Mouse (Mus musculus) heart, adult 2 months (tissue): ENCODE results near the gene Il33. TPM values are rescaled to one million over a fixed set of nuclear protein-coding genes. Genes with fewer than 3 reads are reported as not detected.

ENCODE experiments used
- DNase-seq, 2 experiments: peaks; one replicate each; pipeline ENCODE4 v3.0.0; 2021
- H3K27ac ChIP-seq: fragments of 200-600 bp; 2 replicates; pipeline ENCODE4 v1.8.1; 2022
- H3K27me3 ChIP-seq: fragments of 200-500 bp; 2 replicates; pipeline ENCODE4 v1.6.1; 2012; ENCODE audit warnings: mild to moderate bottlenecking, low read length, inconsistent platforms, mixed read lengths; ENCODE audit not compliant: control insufficient read depth, insufficient read depth
- H3K36me3 ChIP-seq: fragments of 200-500 bp; 2 replicates; pipeline ENCODE4 v1.6.1; 2012; ENCODE audit warnings: low read length, inconsistent platforms; ENCODE audit not compliant: control insufficient read depth, insufficient read depth
- H3K4me1 ChIP-seq: fragments of 200-500 bp; 2 replicates; pipeline ENCODE4 v1.6.1; 2011; ENCODE audit warnings: low read length; ENCODE audit not compliant: control insufficient read depth, insufficient read depth
- H3K4me3 ChIP-seq: fragments of 200-600 bp; 2 replicates; pipeline ENCODE4 v1.8.1; 2022
- H3K79me2 ChIP-seq: fragments of 200-500 bp; replicated peaks from 2 replicates; pipeline ENCODE4 v1.6.1; 2012; ENCODE audit warnings: mild to moderate bottlenecking, inconsistent platforms, low read length, moderate library complexity, mixed read lengths; ENCODE audit not compliant: control insufficient read depth, insufficient read depth
- H3K9ac ChIP-seq: fragments of 200-500 bp; 2 replicates; pipeline ENCODE4 v1.6.1; 2012; ENCODE audit warnings: low read depth, mild to moderate bottlenecking, control low read depth, inconsistent platforms, low read length, mixed read lengths
- CTCF ChIP-seq: fragments of 200-600 bp; IDR thresholded peaks from 2 replicates; pipeline ENCODE4 v1.8.1; 2022; ENCODE audit warnings: antibody characterized with exemption, mild to moderate bottlenecking, moderate library complexity
- EP300 ChIP-seq: fragments of 200-500 bp; IDR thresholded peaks from 2 replicates; pipeline ENCODE4 v1.6.1; 2011; ENCODE audit warnings: low read depth, low read length, control low read depth; ENCODE audit not compliant: insufficient read depth
- POLR2A ChIP-seq: fragments of 200-500 bp; IDR thresholded peaks from 2 replicates; pipeline ENCODE4 v1.6.1; 2011; ENCODE audit warnings: mild to moderate bottlenecking, low read depth, low read length, control low read depth; ENCODE audit not compliant: insufficient read depth
- WGBS: fragments of 180-500 bp; shearing (Covaris S2); methylation state at CpG from one replicate; pipeline ENCODE4 v1.1.7; 2018; 5-methylcytosine and 5-hydroxymethylcytosine counted together
- intact Hi-C: fragments of 180-260 bp; cut with DNase I; formaldehyde crosslinking; loops from one replicate; pipeline ENCODE4 v1.15.1; 2025
- polyA plus RNA-seq: library from polyadenylated mRNA; depleted of rRNA; stranded (reverse); fragments of >200 nt; gene quantifications from 2 replicates; pipeline ENCODE4 v1.2.3, GENCODE M21; 2012; rRNA removed
- total RNA-seq, 2 experiments: library from RNA; stranded (reverse); gene quantifications; 2 replicates each; pipeline ENCODE4 v1.2.3; 2021

Il33 gene
- total and polyA plus RNA-seq, 3 experiments, result 3.7 to 8.2 (median 5.7) TPM

GRCm38 (mm10) chr19:30006371-30006770, 81.5 kb downstream of the Il33 start:
- intact Hi-C loops, result no loop called here
- Histone ChIP-seq H3K79me2 (no peaks in the 10 kb centered on the region), H3K9ac (no peak overlapping the region), H3K4me3 (no peak overlapping the region), H3K36me3 (no peaks in the 10 kb centered on the region), H3K27ac (no peak overlapping the region), H3K4me1 (no peaks in the 10 kb centered on the region), H3K27me3 (no peaks in the 10 kb centered on the region)
- DNase-seq, result no peak
- TF ChIP-seq CTCF (no peak), POLR2A (no peak), EP300 (no peak)
- 70% methylated on average over 3 of the region's 3 CpGs for WGBS

Other genes starting within 250 kb of the Il33 start
- gene Mlana, start 227.3 kb upstream of the Il33 start, total RNA-seq, result 1 to 10 TPM in 1 of 2 experiments, under 1 TPM in 1; 0.59 to 1.4 TPM
- 3.9 and 4.2 TPM in 2 replicates for gene Mlana, start 227.3 kb upstream of the Il33 start, polyA plus RNA-seq
- gene 9930021J03Rik, start 119.1 kb upstream of the Il33 start, total RNA-seq, result 10 to 100 TPM; 11.8 to 12.9 TPM
- gene 9930021J03Rik, start 119.1 kb upstream of the Il33 start, polyA plus RNA-seq, result 5.7 and 12.2 TPM in 2 replicates
- gene Ranbp6, start 112.1 kb upstream of the Il33 start, total RNA-seq, result 10 to 100 TPM; 13.4 to 14.2 TPM
- gene Ranbp6, start 112.1 kb upstream of the Il33 start, polyA plus RNA-seq, result 2.8 and 7.9 TPM in 2 replicates
- not detected for gene Trpd52l3, start 78.7 kb downstream of the Il33 start, total RNA-seq
- gene Trpd52l3, start 78.7 kb downstream of the Il33 start, polyA plus RNA-seq, result not detected in 2 replicates
- 10 to 100 TPM; 17.6 to 20.3 TPM for gene Uhrf2, start 105.4 kb downstream of the Il33 start, total RNA-seq
- gene Uhrf2, start 105.4 kb downstream of the Il33 start, polyA plus RNA-seq, result 15.9 and 27.1 TPM in 2 replicates